22 mouse cellular contexts compared by ENCODE assay signal in the genomic region with DNA sequence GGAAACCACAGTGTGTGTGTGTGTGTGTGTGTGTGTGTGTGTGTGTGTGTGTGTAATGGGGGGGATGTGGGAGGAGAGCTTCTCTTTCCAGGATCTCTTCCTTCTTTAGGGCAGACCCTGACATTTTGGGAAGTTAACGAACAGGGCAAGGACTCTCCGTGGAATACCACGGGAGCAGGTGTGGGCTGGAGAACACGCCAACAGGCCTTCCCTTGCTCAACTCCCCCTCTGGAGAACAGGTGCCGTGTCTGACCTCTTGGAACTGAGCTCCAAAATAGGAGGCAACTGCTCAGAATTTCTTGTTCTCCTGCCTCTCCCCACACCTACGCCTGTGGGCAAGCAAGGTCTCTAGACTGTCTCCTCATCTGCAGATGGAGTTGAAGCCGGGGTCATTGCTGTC. TPM values are rescaled to one million over a fixed set of nuclear protein-coding genes. Genes with fewer than 3 reads are reported as not detected.
"Had no signal": no experiment of that assay in that cellular context is flagged by ENCODE, and none has a peak within 500 bp of the region (broad histone marks: within the 10 kb centered on the region; RNA-seq: fewer than 3 reads in every experiment).

No protein-coding gene starts in this region.

- H3K9me3 ChIP-seq: liver, embryonic 13.5 days; liver, embryonic 15.5 days; lung, embryonic 15.5 days; megakaryocyte, embryonic 14.5 days; midbrain, embryonic 13.5 days; neural tube, embryonic 13.5 days; neural tube, embryonic 15.5 days had no signal

- H3K4me3 ChIP-seq: liver, embryonic 13.5 days; liver, embryonic 15.5 days; lung, embryonic 15.5 days; megakaryocyte, embryonic 14.5 days; midbrain, embryonic 13.5 days; neural tube, embryonic 13.5 days; neural tube, embryonic 15.5 days had no signal

- DNase-seq: liver, embryonic 13.5 days; liver, postnatal 0 days; lung, adult 2 months; right cerebral cortex, adult 18-20 months; right cerebral cortex, postnatal 25 days; right cerebral cortex, postnatal 4 days; spleen, adult 18-20 months; thymus, adult 18-20 months; thymus, postnatal 14 days; thymus, postnatal 36 days had no signal

- ATAC-seq: midbrain, embryonic 16.5 days had no signal

- H3K36me3 ChIP-seq: liver, embryonic 13.5 days; liver, embryonic 15.5 days; lung, embryonic 15.5 days; midbrain, embryonic 13.5 days; neural tube, embryonic 13.5 days; neural tube, embryonic 15.5 days had no signal

- H3K9ac ChIP-seq: liver, embryonic 13.5 days; liver, embryonic 15.5 days; liver, postnatal 0 days; lung, embryonic 15.5 days; midbrain, embryonic 13.5 days; neural tube, embryonic 13.5 days; neural tube, embryonic 15.5 days had no signal

- H3K27ac ChIP-seq: liver, embryonic 13.5 days; liver, embryonic 15.5 days; lung, embryonic 15.5 days; macrophage; midbrain, embryonic 13.5 days; neural tube, embryonic 13.5 days; neural tube, embryonic 15.5 days had no signal

- H3K4me2 ChIP-seq: liver, embryonic 13.5 days; liver, embryonic 15.5 days; lung, embryonic 15.5 days; midbrain, embryonic 13.5 days; neural tube, embryonic 13.5 days; neural tube, embryonic 15.5 days had no signal

RNA-seq across cellular contexts. Expression of a gene that starts 4.1 kb away (rescaled TPM):
- total RNA-seq: megakaryocyte progenitor cell, adult 5-6 weeks; monocyte, adult 5-6 weeks had no signal
- polyA plus RNA-seq: liver, embryonic 13.5 days; liver, embryonic 15.5 days; liver, postnatal 0 days; macrophage; neural tube, embryonic 15.5 days; small intestine, adult 2 months; stomach, embryonic 14.5 days had no signal
